Mouse (Mus musculus) CH12.LX (cell line): Measurements from ENCODE around the gene D130043K22Rik. TPM values are rescaled to one million over a fixed set of nuclear protein-coding genes. Genes with fewer than 3 reads are reported as not detected.

Experiments
- DNase-seq: peaks from one replicate; pipeline ENCODE4 v3.0.0-alpha.2; 2013; ENCODE audit errors: extremely low read depth
- H3K27ac ChIP-seq: 2 replicates; pipeline ENCODE4 v1.5.1; 2012; ENCODE audit warnings: low read depth, mild to moderate bottlenecking, control low read depth, moderate library complexity; ENCODE audit not compliant: insufficient read depth
- H3K27me3 ChIP-seq: replicated peaks from 2 replicates; pipeline ENCODE3; 2012; ENCODE audit warnings: inconsistent platforms
- H3K36me3 ChIP-seq, 2 experiments: replicated peaks in 1 of 2; 2 replicates each; pipeline versions ENCODE3 to v1.6.1; 2012; ENCODE audit warnings: inconsistent platforms in 1 of 2, low read length in 1 of 2, mild to moderate bottlenecking in 1 of 2, mixed read lengths in 1 of 2, moderate library complexity in 1 of 2; ENCODE audit not compliant: control insufficient read depth in 1 of 2, insufficient read depth in 1 of 2
- H3K4me1 ChIP-seq, 2 experiments: 2 replicates each; pipeline ENCODE4 v1.6.1; 2012; ENCODE audit warnings: inconsistent platforms in 1 of 2, moderate library complexity in 1 of 2; ENCODE audit not compliant: insufficient read depth in 2 of 2, control insufficient read depth in 1 of 2
- H3K4me2 ChIP-seq: 2 replicates; pipeline ENCODE4 v1.6.1; 2012; ENCODE audit warnings: low read depth, mild to moderate bottlenecking, control low read depth; ENCODE audit not compliant: poor library complexity, insufficient read depth, severe bottlenecking
- H3K4me3 ChIP-seq, 3 experiments: fragments of 150-350 bp in 1 of 3; sonication (generic) in 1 of 3; replicated peaks in 1 of 3; 2 replicates each; pipeline versions ENCODE3 to v1.5.1; 2011 to 2012; ENCODE audit warnings: low read depth in 2 of 3, low read length in 2 of 3, mild to moderate bottlenecking in 2 of 3, moderate library complexity in 2 of 3, control low read depth in 1 of 3, improper control_type of control experiment in 1 of 3, inconsistent platforms in 1 of 3, mixed read lengths in 1 of 3; ENCODE audit not compliant: poor library complexity in 1 of 3
- H3K79me2 ChIP-seq: replicated peaks from 2 replicates; pipeline ENCODE4 v1.6.1; 2012; ENCODE audit warnings: mild to moderate bottlenecking, moderate library complexity; ENCODE audit not compliant: control insufficient read depth, poor library complexity, insufficient read depth, severe bottlenecking; ENCODE audit errors: extremely low read depth
- H3K9ac ChIP-seq: 2 replicates; pipeline ENCODE4 v1.6.1; 2012; ENCODE audit warnings: low read depth, mild to moderate bottlenecking, control low read depth, moderate library complexity; ENCODE audit not compliant: insufficient read depth
- H3K9me3 ChIP-seq: replicated peaks from 2 replicates; pipeline ENCODE3; 2012; ENCODE audit warnings: low read length, inconsistent platforms, mixed read lengths
- CHD1 ChIP-seq: IDR thresholded peaks from 2 replicates; pipeline ENCODE4 v1.6.1; 2012; ENCODE audit warnings: low read depth, low read length, improper control_type of control experiment, inconsistent platforms
- CHD2 ChIP-seq: IDR thresholded peaks from 2 replicates; pipeline ENCODE4 v1.6.1; 2011; ENCODE audit warnings: low read length, improper control_type of control experiment
- E2F4 ChIP-seq: IDR thresholded peaks from 2 replicates; pipeline ENCODE4 v1.6.1; 2011; ENCODE audit warnings: low read depth, low read length, improper control_type of control experiment; ENCODE audit not compliant: insufficient replicate concordance
- ETS1 ChIP-seq: conservative IDR thresholded peaks from 2 replicates; pipeline ENCODE4 v1.6.1; 2012; ENCODE audit warnings: low read depth, mild to moderate bottlenecking, inconsistent platforms, low read length, improper control_type of control experiment, moderate library complexity
- GABPA ChIP-seq: IDR thresholded peaks from 2 replicates; pipeline ENCODE4 v1.6.1; 2012; ENCODE audit warnings: low read depth, low read length, improper control_type of control experiment, inconsistent platforms; ENCODE audit not compliant: insufficient replicate concordance
- HCFC1 ChIP-seq: IDR thresholded peaks from 2 replicates; pipeline ENCODE4 v1.6.1; 2012; ENCODE audit warnings: low read depth, mild to moderate bottlenecking, inconsistent platforms, low read length, improper control_type of control experiment
- JUN ChIP-seq: IDR thresholded peaks from 2 replicates; pipeline ENCODE4 v1.6.1; 2011; ENCODE audit warnings: low read depth, mild to moderate bottlenecking, low read length, improper control_type of control experiment, moderate library complexity; ENCODE audit not compliant: insufficient read depth
- JUND ChIP-seq: conservative IDR thresholded peaks from 2 replicates; pipeline ENCODE4 v1.6.1; 2011; ENCODE audit warnings: low read depth, low read length, improper control_type of control experiment
- MAFK ChIP-seq: IDR thresholded peaks from 2 replicates; pipeline ENCODE4 v1.6.1; 2011; ENCODE audit warnings: low read length, improper control_type of control experiment; ENCODE audit not compliant: insufficient replicate concordance
- MAZ ChIP-seq: IDR thresholded peaks from 2 replicates; pipeline ENCODE4 v1.6.1; 2012; ENCODE audit warnings: low read depth, mild to moderate bottlenecking, inconsistent platforms, low read length, improper control_type of control experiment, moderate library complexity
- NELFE ChIP-seq: IDR thresholded peaks from 2 replicates; pipeline ENCODE4 v1.6.1; 2011; ENCODE audit warnings: low read depth, low read length, improper control_type of control experiment
- POLR2AphosphoS2 ChIP-seq: IDR thresholded peaks from 2 replicates; pipeline ENCODE4 v1.6.1; 2011; ENCODE audit warnings: low read depth, low read length, improper control_type of control experiment
- RAD21 ChIP-seq: IDR thresholded peaks from 2 replicates; pipeline ENCODE4 v1.6.1; 2011; ENCODE audit warnings: low read depth, mild to moderate bottlenecking, low read length, improper control_type of control experiment, moderate library complexity
- RCOR1 ChIP-seq: conservative IDR thresholded peaks from 2 replicates; pipeline ENCODE4 v1.6.1; 2012; ENCODE audit warnings: low read depth, mild to moderate bottlenecking, inconsistent platforms, low read length, improper control_type of control experiment
- TCF12 ChIP-seq: IDR thresholded peaks from 2 replicates; pipeline ENCODE4 v1.6.1; 2014; ENCODE audit warnings: low read depth, mild to moderate bottlenecking, inconsistent platforms, low read length, improper control_type of control experiment
- USF1 ChIP-seq: IDR thresholded peaks from 2 replicates; pipeline ENCODE4 v1.6.1; 2014; ENCODE audit warnings: low read depth, mild to moderate bottlenecking, inconsistent platforms, low read length, improper control_type of control experiment
- USF2 ChIP-seq: conservative IDR thresholded peaks from 2 replicates; pipeline ENCODE4 v1.6.1; 2011; ENCODE audit warnings: low read depth, low read length, improper control_type of control experiment
- ZKSCAN1 ChIP-seq: IDR thresholded peaks from 2 replicates; pipeline ENCODE4 v1.6.1; 2012; ENCODE audit warnings: low read depth, inconsistent platforms, low read length, improper control_type of control experiment, borderline replicate concordance
- ZNF384 ChIP-seq: IDR thresholded peaks from 2 replicates; pipeline ENCODE4 v1.6.1; 2012; ENCODE audit warnings: low read depth, low read length, improper control_type of control experiment, inconsistent platforms
- dilution Hi-C: fragments of 300-500 bp; cut with MboI; formaldehyde crosslinking; loops from 2 replicates; pipeline ENCODE4 v1.14.3; 2020; ENCODE audit warnings: low sequenced_read_pairs; ENCODE audit not compliant: extremely low pct_unique_long_range_greater_than_20kb, extremely low pct_ligation_motif_present
- in situ Hi-C: fragments of 300-500 bp; cut with MboI; formaldehyde crosslinking; loops from 3 replicates; pipeline ENCODE4 v1.14.3; 2019; ENCODE audit warnings: low sequenced_read_pairs, low pct_ligation_motif_present, low pct_unique_long_range_greater_than_20kb, mixed read lengths
- polyA plus RNA-seq: library from polyadenylated mRNA; unstranded; fragments of >175 nt; gene quantifications from 2 replicates; pipeline ENCODE4 v1.2.1, GENCODE M21; 2012; ENCODE audit warnings: low read depth; ENCODE audit not compliant: insufficient read length
- total RNA-seq, 2 experiments: library from RNA; depleted of rRNA; stranded (reverse); fragments of 300-350 nt in 1 of 2; fragments of >200 nt in 1 of 2; gene quantifications; 2 replicates each; pipeline ENCODE4 v1.2.3; 2012 to 2014

The D130043K22Rik gene
- total and polyA plus RNA-seq, 3 experiments, result 0.04 to 0.25 (median 0.05) TPM

DNA sequence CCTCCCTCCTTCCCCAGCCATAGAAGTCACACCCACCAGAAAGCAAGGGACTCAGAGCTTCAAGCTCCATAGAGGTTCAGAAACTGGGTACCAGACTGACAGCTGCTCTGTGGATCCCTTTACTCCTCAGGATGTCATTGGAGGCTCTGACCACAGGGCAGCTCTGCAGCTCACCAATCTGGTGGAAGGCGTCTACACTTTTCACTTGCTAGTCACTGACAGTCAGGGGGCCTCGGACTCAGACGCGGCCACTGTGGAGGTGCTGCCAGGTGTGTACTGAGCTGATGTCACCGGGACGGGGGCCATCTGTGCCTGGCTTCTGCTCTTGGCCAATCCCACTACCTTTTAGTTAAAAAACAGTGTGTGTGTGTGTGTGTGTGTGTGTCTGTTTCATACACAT is 37.5 kb downstream of the D130043K22Rik start:
- H3K4me2 ChIP-seq, result no peak overlapping the region
- H3K9ac ChIP-seq, result no peak overlapping the region
- H3K4me1 ChIP-seq, result peaks cover 0 to 2% of the 10 kb centered on the region in 2 experiments; a peak in 1 of 4 replicates
- H3K4me3 ChIP-seq, result no peak overlapping the region
- dilution Hi-C loops, result no loop called here
- DNase-seq, result no peak
- no peak overlapping the region for H3K27ac ChIP-seq
- no peaks in the 10 kb centered on the region for H3K79me2 ChIP-seq
- H3K9me3 ChIP-seq, result peaks cover 12% of the 10 kb centered on the region
- no peaks in the 10 kb centered on the region for H3K27me3 ChIP-seq
- in situ Hi-C loops, result no loop called here
- TF ChIP-seq CHD2 (no peak), E2F4 (no peak), HCFC1 (no peak), ZNF384 (no peak), GABPA (no peak), NELFE (no peak), ZKSCAN1 (no peak), RCOR1 (no peak)
- no peaks in the 10 kb centered on the region for H3K36me3 ChIP-seq

- Histone ChIP-seq H3K4me2 (no peak overlapping the region), H3K4me1 (no peaks in the 10 kb centered on the region), H3K27me3 (no peaks in the 10 kb centered on the region), H3K4me3 (no peak overlapping the region), H3K36me3 (no peaks in the 10 kb centered on the region)
- in situ Hi-C loops, result no loop called here
- TF ChIP-seq TCF12 (no peak), ETS1 (no peak), ZKSCAN1 (no peak), CHD2 (no peak), RAD21 (no peak), MAZ (no peak), JUN (no peak), GABPA (no peak), JUND (no peak), MAFK (no peak), POLR2AphosphoS2 (no peak), USF1 (no peak), CHD1 (no peak), USF2 (no peak)
- TF ChIP-seq, all 38 proteins: peak for 0
- H3K9ac ChIP-seq, result no peak overlapping the region
- no peak overlapping the region for H3K27ac ChIP-seq
- H3K79me2 ChIP-seq, result no peaks in the 10 kb centered on the region
- H3K9me3 ChIP-seq, result peaks cover 2% of the 10 kb centered on the region
- DNase-seq, result no peak
- dilution Hi-C loops, result no loop called here
Measured at GRCm38 (mm10) chr13:24889554-24889953, 44.6 kb downstream of the D130043K22Rik start.
